Mouse (Mus musculus) cerebellum, postnatal 10 days (tissue): ENCODE measurements at regions not wholly inside any gene's neighbourhood (a gene's known extent, or its start where the extent isn't known, plus 50 kb on each side); places are given as distances from the start of the nearest gene placed in this dataset.

Experiments
- DNase-seq, 2 experiments: peaks; one replicate each; pipeline ENCODE4 v3.0.0; 2021; ENCODE audit warnings: mixed read lengths in 2 of 2

DNA sequence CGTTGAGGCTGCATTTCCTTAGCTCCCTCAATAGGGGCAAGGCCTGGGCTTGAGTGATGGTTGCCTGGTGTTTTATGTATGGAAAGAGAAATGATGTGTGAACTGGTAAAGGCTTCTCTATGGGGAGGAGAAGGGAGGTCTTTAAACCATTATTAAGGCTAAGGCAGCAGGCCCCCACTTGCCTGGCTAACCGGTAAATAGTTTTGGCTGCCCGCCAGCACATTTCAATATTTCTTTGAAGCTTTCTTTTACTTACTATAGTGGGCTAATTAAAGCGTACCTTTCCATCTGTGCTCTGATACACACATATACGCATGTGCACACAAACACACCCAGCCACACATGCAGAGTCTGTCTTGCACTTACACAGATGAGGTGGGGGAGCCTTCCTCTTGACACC is 123.9 kb upstream of the Slc35b3 start:
- DNase-seq: peak; percentile 21 to 27

DNA sequence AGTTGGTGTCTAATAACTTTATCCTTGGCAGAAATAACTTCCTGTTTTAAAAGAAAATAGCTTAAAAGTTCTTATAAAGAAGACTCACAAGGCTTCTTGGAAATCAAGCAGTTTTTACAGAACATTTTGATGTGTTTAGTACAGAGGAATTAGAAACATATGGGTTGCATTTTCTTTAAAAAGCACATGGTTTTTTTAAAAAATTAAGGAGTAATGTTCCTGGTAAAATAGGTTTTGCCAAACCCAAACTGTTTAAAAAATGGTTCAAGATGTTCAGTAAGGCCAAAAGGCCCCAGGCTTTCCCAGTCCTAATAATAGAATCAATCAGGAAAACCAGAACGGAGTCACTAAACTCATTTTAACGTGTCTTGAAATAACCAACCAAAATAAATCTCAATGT is 113.5 kb upstream of the Slc35b3 start:
- no peak for DNase-seq

DNA sequence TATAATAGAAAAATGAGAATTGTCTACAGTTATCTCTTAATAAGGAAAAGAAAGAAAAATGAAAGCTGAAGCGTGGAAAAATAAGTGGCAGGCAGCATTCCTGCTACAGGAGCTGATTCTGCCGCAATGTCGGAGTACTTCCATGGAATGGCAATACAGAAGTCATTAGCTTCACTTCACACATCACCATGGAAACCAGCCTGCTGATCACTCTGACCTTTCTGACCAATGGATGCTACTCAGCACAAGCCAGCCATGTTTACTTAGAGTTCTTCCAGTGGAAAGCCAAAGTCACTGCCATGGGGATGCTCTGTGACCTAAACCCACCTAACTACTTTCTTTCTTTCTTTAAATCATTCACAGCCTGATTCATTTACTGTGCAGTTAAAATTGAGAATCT is 71.6 kb upstream of the Slc35b3 start:
- no peak for DNase-seq

- DNase-seq: no peak
These were observed 59.5 kb upstream of the Slc35b3 start for GRCm38 (mm10) chr13:39020168-39020567.

DNA sequence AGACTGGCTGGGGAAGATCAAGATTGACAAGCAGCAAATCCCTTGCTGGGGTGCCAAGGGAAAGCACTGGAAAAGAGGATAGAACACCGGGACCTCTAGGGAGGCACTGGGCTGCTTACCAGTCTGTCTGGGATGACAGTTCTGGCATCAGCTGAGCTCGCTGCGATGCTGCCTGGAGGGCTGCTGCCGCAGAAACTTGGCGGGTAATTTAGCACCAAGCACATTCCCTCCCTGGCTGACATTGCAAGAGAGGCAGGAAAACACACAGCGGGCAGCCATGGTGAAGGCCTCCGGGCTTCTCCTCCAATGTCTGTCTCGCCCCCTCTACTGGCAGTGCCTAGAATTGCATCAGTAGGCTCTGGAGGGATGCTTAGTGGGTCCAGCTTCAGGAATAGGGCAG is 51.0 kb upstream of the Slc35b3 start:
- peak; percentile 90 to 91 for DNase-seq
